Mouse (Mus musculus) gastrocnemius, adult 2 months (tissue): ENCODE results near the gene Triobp. TPM values are rescaled to one million over a fixed set of nuclear protein-coding genes. Genes with fewer than 3 reads are reported as not detected.

Experiments
- DNase-seq: peaks from one replicate; pipeline ENCODE4 v3.0.0; 2022
- H3K27ac ChIP-seq: fragments of 200-600 bp; 2 replicates; pipeline ENCODE4 v1.8.1; 2022; ENCODE audit warnings: mild to moderate bottlenecking
- H3K4me3 ChIP-seq: fragments of 200-600 bp; 2 replicates; pipeline ENCODE4 v1.8.1; 2022; ENCODE audit warnings: mild to moderate bottlenecking, moderate library complexity
- CTCF ChIP-seq: fragments of 200-600 bp; IDR thresholded peaks from 2 replicates; pipeline ENCODE4 v1.8.1; 2022; ENCODE audit warnings: antibody characterized with exemption, mild to moderate bottlenecking, moderate library complexity
- intact Hi-C: fragments of 180-260 bp; cut with DNase I; formaldehyde crosslinking; loops from one replicate; pipeline ENCODE4 v1.15.1; 2025
- total RNA-seq, 2 experiments: library from RNA; stranded (reverse); gene quantifications; 2 replicates each; pipeline ENCODE4 v1.2.3; 2021

Triobp gene
- total RNA-seq, 2 experiments from 2014 or later: 33.2 to 36.6 TPM

DNA sequence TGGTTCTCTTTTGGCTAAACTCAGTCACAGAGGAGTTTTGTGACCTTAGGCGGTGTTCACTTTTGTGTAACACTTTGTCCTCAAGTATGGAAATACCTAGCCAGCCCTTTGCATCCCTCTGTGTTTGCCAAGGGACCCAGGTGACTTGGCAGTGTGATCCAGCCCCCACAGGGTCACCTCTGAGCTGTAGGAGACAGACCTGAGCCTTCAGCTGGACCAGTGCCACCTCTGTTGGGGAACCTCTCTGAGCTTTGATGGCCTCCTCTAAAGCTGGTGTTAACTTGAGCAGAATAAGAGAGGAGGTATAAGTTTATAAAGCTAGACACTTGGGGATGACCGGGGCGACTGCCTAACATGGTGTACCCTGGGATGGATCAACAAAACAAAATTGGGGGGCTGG, 1.4 kb downstream of the Triobp start:
- H3K4me3 ChIP-seq: no peak overlapping the region
- intact Hi-C loops: no loop called here

DNA sequence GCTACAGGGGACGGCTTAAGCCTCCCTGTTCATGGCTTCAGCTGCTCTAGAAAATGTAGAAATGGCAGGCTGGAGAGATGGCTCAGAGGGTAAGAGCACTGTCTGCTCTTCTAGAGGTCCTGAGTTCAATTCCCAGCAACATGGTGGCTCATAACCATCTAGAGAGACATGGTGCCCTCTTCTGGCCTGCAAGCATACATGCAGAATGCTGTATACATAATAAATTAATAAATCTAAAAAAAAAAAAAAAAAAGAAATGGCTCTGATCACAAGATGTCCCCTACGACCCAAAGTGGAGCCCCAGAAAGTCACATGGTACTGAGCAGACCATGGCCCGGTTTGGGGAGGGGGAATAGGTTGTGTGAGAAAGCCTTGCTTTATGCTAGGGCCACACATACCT, 8.1 kb downstream of the Triobp start:
- H3K4me3 ChIP-seq: no peak overlapping the region
- no peak for DNase-seq
- H3K27ac ChIP-seq: no peak overlapping the region
- 0 out of 2 replicates have a peak, but pooled peaks have one; percentile 7 for TF ChIP-seq CTCF
- intact Hi-C loops: loop anchor here (5.0 kb wide), 1 partner anchor 82 kb away; no protein-coding TSS in a partner anchor

More for the DNA sequence above, 1.4 kb downstream of the Triobp start:
- DNase-seq: no peak
- TF ChIP-seq CTCF: no peak
- H3K27ac ChIP-seq: no peak overlapping the region

DNA sequence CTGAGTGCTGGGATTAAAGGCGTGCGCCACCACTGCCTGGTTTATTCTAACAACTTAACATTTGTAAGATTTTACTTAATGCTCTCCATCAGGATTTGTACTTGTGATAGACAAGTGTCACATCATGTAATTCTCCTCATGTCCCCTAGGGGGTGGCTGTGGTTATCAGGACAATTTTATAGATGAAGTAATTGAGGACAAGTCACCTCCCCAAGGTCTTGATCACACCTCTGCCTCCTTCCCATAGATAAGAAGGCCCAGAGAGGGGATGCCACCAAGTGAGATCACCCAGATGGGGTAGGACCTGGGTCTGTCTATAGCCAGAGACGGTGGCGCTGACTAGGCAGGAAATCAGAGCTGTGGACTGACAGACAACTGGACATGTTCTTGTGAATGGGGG, 8.8 kb downstream of the Triobp start:
- no peak for DNase-seq
- Histone ChIP-seq H3K27ac (no peak overlapping the region), H3K4me3 (no peak overlapping the region)
- TF ChIP-seq CTCF: peak; percentile 66
- intact Hi-C loops: loop anchor here (5.0 kb wide), 1 partner anchor 81 kb away; no protein-coding TSS in a partner anchor

DNA sequence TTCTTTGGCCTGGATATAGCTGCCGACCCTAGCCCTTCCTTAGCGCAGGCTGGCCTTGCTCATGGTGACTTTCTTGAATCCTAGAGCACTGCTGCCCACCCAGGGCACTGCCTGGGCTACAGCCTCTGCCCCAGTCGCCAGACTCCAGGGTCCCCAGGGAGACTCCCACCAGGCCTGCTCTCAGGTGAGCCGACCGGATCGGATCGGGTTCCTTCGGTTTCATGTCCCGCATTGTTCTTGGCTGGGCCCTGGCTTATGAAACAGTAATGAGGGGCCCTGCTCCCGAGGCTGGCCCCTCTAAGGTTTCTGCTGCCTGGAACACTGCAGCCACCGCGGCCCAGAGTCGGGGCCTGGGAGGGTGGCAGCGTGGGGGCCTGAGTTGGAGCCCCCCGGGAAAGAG, 9.5 kb downstream of the Triobp start:
- no peak overlapping the region for H3K4me3 ChIP-seq
- no peak for TF ChIP-seq CTCF
- DNase-seq: no peak
- intact Hi-C loops: loop anchor here (5.0 kb wide), 1 partner anchor 80 kb away; no protein-coding TSS in a partner anchor
- no peak overlapping the region for H3K27ac ChIP-seq

DNA sequence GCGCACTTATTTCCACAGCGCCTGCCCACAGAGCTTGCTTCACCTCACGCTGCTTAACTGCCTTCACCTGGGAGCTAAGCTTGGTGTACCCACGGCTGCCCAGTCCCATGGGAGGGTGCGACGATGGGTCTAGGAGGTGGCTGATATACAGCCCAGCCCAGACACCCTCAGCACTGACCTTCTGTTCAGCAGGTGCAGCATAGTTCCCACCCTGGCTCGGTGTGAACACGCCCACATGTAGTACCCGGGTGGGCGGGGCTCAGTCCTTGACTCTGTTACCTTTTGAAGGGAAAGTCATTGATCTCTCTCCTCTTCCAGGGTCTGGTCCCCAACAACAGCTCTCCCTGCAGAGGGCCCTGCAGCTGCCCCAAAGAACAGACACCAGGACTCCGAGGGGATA, 12.0 kb downstream of the Triobp start:
- TF ChIP-seq CTCF: no peak
- H3K27ac ChIP-seq: peak overlapping the region; percentile 68
- intact Hi-C loops: loop anchor here (5.0 kb wide), 1 partner anchor 78 kb away; no protein-coding TSS in a partner anchor

DNA sequence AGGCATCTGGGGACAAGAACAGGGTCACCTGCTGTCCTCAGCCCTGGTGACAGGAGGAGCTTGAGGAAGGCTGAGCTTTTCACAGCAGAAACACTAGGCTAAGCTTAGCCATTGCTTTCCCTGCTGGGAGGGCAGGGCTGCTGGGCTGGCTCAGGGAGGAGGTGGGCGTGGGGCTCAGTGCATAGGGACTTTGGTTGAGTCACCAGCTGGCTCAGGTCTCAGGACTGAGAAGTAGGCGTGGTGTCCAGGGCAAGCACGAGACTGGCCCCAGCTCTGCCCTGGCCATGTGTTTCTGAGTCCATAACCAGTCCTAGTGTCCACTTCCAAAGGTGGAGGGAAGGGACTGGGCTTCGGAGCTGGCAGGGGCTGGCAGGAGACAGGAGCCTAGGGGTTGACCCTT, 12.6 kb downstream of the Triobp start:
- peak; percentile 88 for DNase-seq
- Histone ChIP-seq H3K4me3 (peak overlapping the region; percentile 15), H3K27ac (peak overlapping the region; percentile 68)
- no peak for TF ChIP-seq CTCF
- intact Hi-C loops: no loop called here

More for the DNA sequence above, 12.0 kb downstream of the Triobp start:
- no peak for DNase-seq
- peak overlapping the region; percentile 15 for H3K4me3 ChIP-seq

DNA sequence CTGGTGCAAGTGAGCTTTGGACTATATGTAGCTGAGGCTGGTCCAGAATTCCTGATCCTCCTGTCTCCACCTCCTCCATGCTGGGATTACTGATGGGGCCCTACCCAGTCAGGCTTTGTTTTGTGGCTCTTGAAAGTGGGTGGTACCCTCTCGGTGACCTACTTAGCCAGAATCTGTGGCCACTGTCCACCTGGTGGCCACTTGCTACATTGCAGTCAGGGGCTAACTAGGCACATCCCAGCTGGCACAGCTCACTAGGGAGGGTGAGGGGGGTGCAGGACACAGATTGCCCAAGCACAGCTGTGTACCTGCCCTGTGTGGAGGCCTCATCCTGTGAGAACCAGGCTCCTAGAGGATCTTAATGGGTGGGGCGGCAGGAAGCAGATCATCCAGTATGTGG, 15.4 kb downstream of the Triobp start:
- peak; percentile 77 for TF ChIP-seq CTCF
- no peak overlapping the region for H3K4me3 ChIP-seq
- DNase-seq: peak; percentile 83
- intact Hi-C loops: no loop called here
- peak overlapping the region; percentile 74 for H3K27ac ChIP-seq

DNA sequence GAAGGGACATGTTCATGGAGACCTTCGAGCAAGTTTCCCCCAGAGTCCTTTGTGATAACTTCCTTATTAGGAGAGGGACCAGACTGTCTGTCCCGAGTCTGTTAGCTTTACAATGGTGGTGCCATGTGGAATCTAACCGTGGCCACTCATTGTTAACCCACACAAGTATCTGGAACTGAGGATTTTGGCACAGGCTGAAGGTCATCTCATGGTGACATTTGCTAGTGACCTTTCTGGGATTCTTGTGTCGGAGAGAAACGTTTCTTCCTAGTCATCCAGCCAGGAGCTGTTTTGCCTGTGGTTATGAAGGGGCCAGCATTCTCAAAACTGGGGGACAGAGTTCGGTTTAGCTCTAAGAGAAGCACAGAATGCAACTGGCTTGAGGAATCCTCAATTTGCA, 24.1 kb downstream of the Triobp start:
- DNase-seq: no peak
- Histone ChIP-seq H3K27ac (no peak overlapping the region), H3K4me3 (no peak overlapping the region)
- intact Hi-C loops: no loop called here
- no peak for TF ChIP-seq CTCF

DNA sequence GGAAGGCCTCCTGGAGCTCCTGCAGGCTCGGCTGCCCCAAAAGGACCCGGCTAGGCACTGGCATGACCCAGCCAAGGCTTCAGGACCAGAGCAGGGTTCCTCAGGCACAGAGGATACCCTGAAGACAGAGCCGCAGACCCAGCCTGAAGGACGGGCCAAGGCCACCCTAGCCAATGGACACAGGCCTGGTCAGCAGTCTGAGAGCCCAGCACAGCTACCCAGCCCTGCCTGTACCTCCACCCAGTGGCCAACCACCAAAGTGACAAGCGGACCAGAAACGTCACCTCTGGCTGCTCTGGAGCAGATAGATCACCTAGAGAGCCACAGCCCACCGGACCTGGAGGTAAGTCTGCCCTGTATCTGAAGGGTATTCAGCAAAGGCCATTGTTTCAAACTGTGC, 26.4 kb downstream of the Triobp start:
- DNase-seq: peak; percentile 63
- Histone ChIP-seq H3K4me3 (no peak overlapping the region), H3K27ac (peak overlapping the region; percentile 24; the same call in 1 of the 2 replicates)
- TF ChIP-seq CTCF: peak; percentile 44
- intact Hi-C loops: no loop called here

DNA sequence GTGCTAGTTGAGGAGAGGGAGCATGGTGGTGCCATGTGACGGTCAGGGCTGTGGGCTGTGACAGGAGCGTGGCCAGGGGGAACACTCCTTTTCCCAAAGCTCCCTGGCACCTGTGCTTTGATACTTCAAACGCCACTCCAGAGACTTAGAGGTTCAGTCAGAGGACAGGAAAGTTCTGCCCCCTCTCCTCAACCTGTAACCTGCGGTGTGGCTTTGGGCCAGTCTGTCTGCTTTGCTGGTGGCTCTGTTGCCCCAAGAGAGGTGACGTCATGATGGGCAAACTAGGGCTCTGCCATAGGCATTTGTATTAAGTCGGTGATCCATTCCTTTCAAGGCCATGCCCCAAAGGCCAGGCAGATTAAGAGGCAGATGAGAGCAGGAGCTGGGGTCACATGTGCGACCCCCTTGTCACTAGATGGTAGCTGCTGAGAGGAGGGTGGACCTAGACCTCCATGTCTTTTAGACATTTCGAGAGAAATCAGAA, 30.2 kb downstream of the Triobp start:
- intact Hi-C loops: no loop called here

DNA sequence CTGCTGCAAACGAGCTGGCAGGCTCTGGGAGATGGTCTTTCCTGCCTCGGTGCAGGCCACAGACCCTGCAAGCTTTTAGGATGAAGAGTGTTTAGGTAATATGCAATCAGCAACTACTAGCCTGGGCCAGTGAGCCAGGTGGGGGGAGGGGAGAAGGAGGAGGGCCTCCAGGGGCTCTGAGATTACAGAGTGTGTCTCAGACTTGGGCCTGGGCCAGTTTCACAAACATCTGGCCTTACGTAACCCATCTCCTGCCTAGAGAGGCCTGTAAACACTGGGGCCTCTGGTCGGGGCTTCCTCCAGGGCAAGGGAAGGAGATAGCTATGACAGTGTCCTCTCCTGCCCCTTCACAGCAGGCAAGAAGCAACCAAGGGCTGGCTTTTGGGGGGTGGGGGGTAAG, 31.4 kb downstream of the Triobp start:
- peak overlapping the region; percentile 75 for H3K27ac ChIP-seq
- no peak overlapping the region for H3K4me3 ChIP-seq
- no peak for TF ChIP-seq CTCF
- DNase-seq: peak; percentile 90
- intact Hi-C loops: no loop called here

More for the DNA sequence above, 30.2 kb downstream of the Triobp start:
- Histone ChIP-seq H3K27ac (no peak overlapping the region), H3K4me3 (no peak overlapping the region)
- DNase-seq: no peak
- no peak for TF ChIP-seq CTCF

DNA sequence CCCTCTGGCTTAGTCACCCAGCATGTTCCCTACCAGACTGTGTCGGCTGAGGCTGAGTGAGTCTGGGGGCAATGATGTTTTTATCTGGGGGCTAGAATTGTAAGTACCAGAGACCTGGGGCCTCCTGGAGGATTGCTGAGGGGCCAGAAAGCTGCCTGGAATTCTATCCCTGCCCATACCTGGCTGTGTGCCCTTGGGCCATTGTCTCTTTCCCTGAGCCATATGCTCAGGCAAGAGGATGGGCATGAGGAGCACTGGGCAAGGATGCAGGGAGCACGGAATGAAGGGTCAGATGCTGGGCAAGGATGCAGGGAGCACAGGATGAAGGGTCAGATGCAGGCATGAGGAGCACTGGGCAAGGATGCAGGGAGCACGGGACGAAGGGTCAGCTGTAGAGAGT, 32.6 kb downstream of the Triobp start:
- intact Hi-C loops: no loop called here
- no peak for DNase-seq
- no peak for TF ChIP-seq CTCF
- Histone ChIP-seq H3K4me3 (no peak overlapping the region), H3K27ac (no peak overlapping the region)

DNA sequence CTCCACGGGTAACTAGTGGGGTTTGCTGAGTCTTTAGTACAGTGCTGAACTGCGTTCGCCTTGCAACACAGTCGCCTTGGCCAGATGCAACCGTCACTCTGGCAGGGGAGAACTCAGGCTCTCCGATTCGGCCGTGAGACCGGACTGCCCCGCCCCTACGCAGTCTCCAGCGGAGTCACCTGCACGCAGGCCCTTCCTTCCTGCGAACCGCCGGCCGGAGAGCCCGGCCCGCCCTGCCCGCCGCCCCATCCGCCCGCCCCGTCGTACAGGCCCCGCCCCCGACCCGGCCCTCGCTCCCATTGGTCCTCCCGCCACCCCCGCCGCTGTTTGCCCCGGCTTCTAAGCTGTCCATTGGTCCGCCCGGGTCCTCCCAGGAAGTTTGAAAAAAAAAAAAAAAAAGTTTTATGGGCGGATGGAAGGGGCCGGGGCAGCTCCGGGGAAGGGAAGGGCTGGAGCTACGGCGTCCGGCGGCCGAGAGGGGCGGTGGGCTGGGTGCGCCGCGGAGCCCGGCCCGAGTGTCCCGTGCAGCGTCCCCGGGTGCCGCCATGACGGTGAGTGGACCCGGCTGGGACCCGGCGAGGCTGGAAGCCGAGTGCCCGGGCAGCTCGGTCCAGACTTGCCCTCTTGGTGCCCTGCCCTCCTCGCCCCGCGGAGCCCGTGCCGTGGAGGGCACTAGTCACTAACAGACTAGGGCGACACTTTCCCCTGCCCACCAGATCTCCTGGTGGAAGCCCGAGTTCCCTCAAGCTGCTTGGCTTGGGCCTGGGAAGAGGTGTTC, 35.3 kb downstream of the Triobp start:
- Histone ChIP-seq H3K4me3 (peak overlapping the region; percentile 99), H3K27ac (peak overlapping the region; percentile 99)
- TF ChIP-seq CTCF: no peak
- peak; percentile 95 for DNase-seq
- intact Hi-C loops: no loop called here
